Mouse (Mus musculus): ENCODE results near the gene Ralbp1.

Ralbp1 gene

GRCm38 (mm10) chr17:65850487-65850886, 35.1 kb downstream of the Ralbp1 start:
- no peak for DNase-seq (ENCODE audit: low spot score)

- DNase-seq (ENCODE audit: low spot score) = no peak
Measured at GRCm38 (mm10) chr17:65847694-65848449, 37.7 kb downstream of the Ralbp1 start.

- no peak for DNase-seq (ENCODE audit: low spot score)
Measured at GRCm38 (mm10) chr17:65845423-65845822, 40.2 kb downstream of the Ralbp1 start.

GRCm38 (mm10) chr17:65842669-65843381, 42.8 kb downstream of the Ralbp1 start:
- no peak for DNase-seq (ENCODE audit: low spot score)

GRCm38 (mm10) chr17:65839541-65840256, 45.9 kb downstream of the Ralbp1 start:
- peak; percentile 14 for DNase-seq (ENCODE audit: low spot score)

GRCm38 (mm10) chr17:65836746-65837145, 48.9 kb downstream of the Ralbp1 start:
- no peak for DNase-seq (ENCODE audit: low spot score)

GRCm38 (mm10) chr17:65833891-65834290, 51.7 kb downstream of the Ralbp1 start:
- no peak for DNase-seq (ENCODE audit: low spot score)

- DNase-seq (ENCODE audit: low spot score) = no peak
Measured at GRCm38 (mm10) chr17:65830216-65830863, 55.3 kb downstream of the Ralbp1 start.

- DNase-seq (ENCODE audit: low spot score) = no peak
Measured at GRCm38 (mm10) chr17:65828951-65829350, 56.6 kb downstream of the Ralbp1 start.

- DNase-seq (ENCODE audit: low spot score) = no peak
Measured at GRCm38 (mm10) chr17:65827904-65828303, 57.7 kb downstream of the Ralbp1 start.

GRCm38 (mm10) chr17:65827119-65827840, 58.3 kb downstream of the Ralbp1 start:
- DNase-seq (ENCODE audit: low spot score) = peak; percentile 13

GRCm38 (mm10) chr17:65826257-65826656, 59.3 kb downstream of the Ralbp1 start:
- DNase-seq (ENCODE audit: low spot score) = no peak

GRCm38 (mm10) chr17:65824246-65824645, 61.4 kb downstream of the Ralbp1 start:
- no peak for DNase-seq (ENCODE audit: low spot score)

- no peak for DNase-seq (ENCODE audit: low spot score)
Measured at GRCm38 (mm10) chr17:65822423-65822822, 63.2 kb downstream of the Ralbp1 start.

GRCm38 (mm10) chr17:65820197-65820596, 65.4 kb downstream of the Ralbp1 start:
- DNase-seq (ENCODE audit: low spot score) = no peak

- DNase-seq (ENCODE audit: low spot score) = no peak
Measured at GRCm38 (mm10) chr17:65813763-65814162, 71.8 kb downstream of the Ralbp1 start.

GRCm38 (mm10) chr17:65811032-65811431, 74.6 kb downstream of the Ralbp1 start:
- DNase-seq (ENCODE audit: low spot score) = no peak

GRCm38 (mm10) chr17:65806416-65806815, 79.2 kb downstream of the Ralbp1 start:
- DNase-seq (ENCODE audit: low spot score) = no peak

- no peak for DNase-seq (ENCODE audit: low spot score)
Measured at GRCm38 (mm10) chr17:65805966-65806365, 79.6 kb downstream of the Ralbp1 start.

GRCm38 (mm10) chr17:65802026-65802425, 83.6 kb downstream of the Ralbp1 start:
- DNase-seq (ENCODE audit: low spot score) = no peak

- DNase-seq (ENCODE audit: low spot score) = no peak
Measured at GRCm38 (mm10) chr17:65800451-65800850, 85.1 kb downstream of the Ralbp1 start.

GRCm38 (mm10) chr17:65799353-65799752, 86.2 kb downstream of the Ralbp1 start:
- no peak for DNase-seq (ENCODE audit: low spot score)
